Mouse (Mus musculus): ENCODE data around the gene Adig. TPM values are rescaled to one million over a fixed set of nuclear protein-coding genes. Genes with fewer than 3 reads are reported as not detected.

The Adig gene
- polyA plus RNA-seq, 1 experiment from 2014 or later, result not detected

DNA sequence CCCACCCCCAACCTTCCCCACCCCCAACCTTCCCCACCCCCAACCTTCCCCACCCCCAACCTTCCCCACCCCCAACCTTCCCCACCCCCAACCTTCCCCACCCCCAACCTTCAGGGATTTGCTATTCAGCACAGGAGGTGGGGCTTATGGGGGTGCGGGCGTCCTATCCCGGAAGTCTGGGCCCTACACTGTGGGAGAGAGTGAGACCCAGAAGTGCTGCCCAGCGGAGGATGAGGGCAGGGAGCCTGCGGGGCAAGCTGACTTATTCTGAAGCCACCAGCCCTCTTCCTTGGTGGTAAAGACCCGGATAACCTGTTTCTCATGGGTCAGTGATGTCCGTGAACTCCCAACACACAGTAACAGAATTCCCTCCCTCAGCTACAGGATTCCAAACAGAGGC is 52.8 kb downstream of the Adig start:
- ATAC-seq (ENCODE audit: low FRiP score) (no peak), DNase-seq (ENCODE audit: low spot score, missing footprints) (peak; percentile 89)
- Histone ChIP-seq H3K9ac (ENCODE audit: low read length) (no peak overlapping the region), H3K27me3 (ENCODE audit: control insufficient read depth, insufficient read depth, low read length) (peaks cover 27% of the 10 kb centered on the region), H3K36me3 (ENCODE audit: control insufficient read depth, insufficient read depth, low read length) (no peaks in the 10 kb centered on the region), H3K9me3 (ENCODE audit: control insufficient read depth, low read length) (no peaks in the 10 kb centered on the region), H3K27ac (ENCODE audit: low read depth, low read length) (no peak overlapping the region), H3K4me1 (ENCODE audit: control insufficient read depth, insufficient read depth, low read length) (peaks cover 10% of the 10 kb centered on the region), H3K4me2 (peak overlapping the region; percentile 14; the same call in 1 of the 2 replicates), H3K4me3 (ENCODE audit: low read depth, low read length) (no peak overlapping the region)
- 4% methylated on average over 7 of the region's 7 CpGs for WGBS

- DNase-seq (ENCODE audit: low spot score, missing footprints), result no peak
- peak overlapping the region; percentile 50 for H3K4me2 ChIP-seq
- peaks cover 12% of the 10 kb centered on the region for H3K4me1 ChIP-seq (ENCODE audit: control insufficient read depth, insufficient read depth, low read length)
- peak overlapping the region; percentile 38 for H3K9ac ChIP-seq (ENCODE audit: low read length)
- peaks cover 27% of the 10 kb centered on the region for H3K27me3 ChIP-seq (ENCODE audit: control insufficient read depth, insufficient read depth, low read length)
- no peaks in the 10 kb centered on the region for H3K36me3 ChIP-seq (ENCODE audit: control insufficient read depth, insufficient read depth, low read length)
- H3K9me3 ChIP-seq (ENCODE audit: control insufficient read depth, low read length), result no peaks in the 10 kb centered on the region
- WGBS, result 4% methylated on average over 8 of the region's 8 CpGs
- H3K4me3 ChIP-seq (ENCODE audit: low read depth, low read length), result peak overlapping the region; percentile 21
- peak; percentile 22 for ATAC-seq (ENCODE audit: low FRiP score)
- H3K27ac ChIP-seq (ENCODE audit: low read depth, low read length), result no peak overlapping the region
Observed at GRCm38 (mm10) chr2:158555812-158556211, 53.4 kb downstream of the Adig start.

GRCm38 (mm10) chr2:158556225-158556624 is 53.8 kb downstream of the Adig start:
- no peaks in the 10 kb centered on the region for H3K36me3 ChIP-seq (ENCODE audit: control insufficient read depth, insufficient read depth, low read length)
- peak overlapping the region; percentile 50 for H3K4me2 ChIP-seq
- ATAC-seq (ENCODE audit: low FRiP score) (peak; percentile 43), DNase-seq (ENCODE audit: low spot score, missing footprints) (peak; percentile 98)
- H3K9me3 ChIP-seq (ENCODE audit: control insufficient read depth, low read length), result no peaks in the 10 kb centered on the region
- H3K4me3 ChIP-seq (ENCODE audit: low read depth, low read length), result peak overlapping the region; percentile 21
- peak overlapping the region; percentile 38 for H3K9ac ChIP-seq (ENCODE audit: low read length)
- peaks cover 13% of the 10 kb centered on the region for H3K4me1 ChIP-seq (ENCODE audit: control insufficient read depth, insufficient read depth, low read length)
- 0% methylated on average over 20 of the region's 20 CpGs for WGBS
- peaks cover 27% of the 10 kb centered on the region for H3K27me3 ChIP-seq (ENCODE audit: control insufficient read depth, insufficient read depth, low read length)
- no peak overlapping the region for H3K27ac ChIP-seq (ENCODE audit: low read depth, low read length)

- Histone ChIP-seq H3K27me3 (ENCODE audit: control insufficient read depth, insufficient read depth, low read length) (peaks cover 27% of the 10 kb centered on the region), H3K9ac (ENCODE audit: low read length) (no peak overlapping the region), H3K4me2 (no peak overlapping the region), H3K36me3 (ENCODE audit: control insufficient read depth, insufficient read depth, low read length) (no peaks in the 10 kb centered on the region), H3K27ac (ENCODE audit: low read depth, low read length) (no peak overlapping the region), H3K9me3 (ENCODE audit: control insufficient read depth, low read length) (no peaks in the 10 kb centered on the region), H3K4me3 (ENCODE audit: low read depth, low read length) (no peak overlapping the region), H3K4me1 (ENCODE audit: control insufficient read depth, insufficient read depth, low read length) (peaks cover 13% of the 10 kb centered on the region)
- 6% methylated on average over 5 of the region's 5 CpGs for WGBS
- DNase-seq (ENCODE audit: low spot score, missing footprints) (peak; percentile 86), ATAC-seq (ENCODE audit: low FRiP score) (peak; percentile 31)
Observed at GRCm38 (mm10) chr2:158556750-158557149, 54.3 kb downstream of the Adig start.

Other genes starting within 250 kb of the Adig start
- gene Bpi, start 244.5 kb upstream of the Adig start, polyA plus RNA-seq (2014; fragmentation: Nextera tagmentation; extraction: Ambion mirVana), result not detected in 2 replicates
- gene Lbp, start 196.1 kb upstream of the Adig start, polyA plus RNA-seq (2014; fragmentation: Nextera tagmentation; extraction: Ambion mirVana), result 2.3 and 2.8 TPM in 2 replicates
- gene Snhg11, start 127.0 kb upstream of the Adig start, polyA plus RNA-seq (2014; fragmentation: Nextera tagmentation; extraction: Ambion mirVana), result 19.8 and 24.1 TPM in 2 replicates
- 20.1 and 22.4 TPM in 2 replicates for gene Ralgapb, start 92.8 kb upstream of the Adig start, polyA plus RNA-seq (2014; fragmentation: Nextera tagmentation; extraction: Ambion mirVana)
- gene Arhgap40, start 10.2 kb downstream of the Adig start, polyA plus RNA-seq (2014; fragmentation: Nextera tagmentation; extraction: Ambion mirVana), result 0.30 and 0.40 TPM in 2 replicates
- 1.9 and 2.3 TPM in 2 replicates for gene Slc32a1, start 108.2 kb downstream of the Adig start, polyA plus RNA-seq (2014; fragmentation: Nextera tagmentation; extraction: Ambion mirVana)
- 15.3 and 16.0 TPM in 2 replicates for gene Actr5, start 122.3 kb downstream of the Adig start, polyA plus RNA-seq (2014; fragmentation: Nextera tagmentation; extraction: Ambion mirVana)
- gene Ppp1r16b, start 162.8 kb downstream of the Adig start, polyA plus RNA-seq (2014; fragmentation: Nextera tagmentation; extraction: Ambion mirVana), result 3.2 and 3.3 TPM in 2 replicates

All from midbrain, embryonic 11.5 days (tissue).